Mouse (Mus musculus): Measurements from ENCODE around the gene Slc45a2. TPM values are rescaled to one million over a fixed set of nuclear protein-coding genes. Genes with fewer than 3 reads are reported as not detected.

Gene Slc45a2
- total RNA-seq, 2 experiments from 2014 or later, result not detected

DNA sequence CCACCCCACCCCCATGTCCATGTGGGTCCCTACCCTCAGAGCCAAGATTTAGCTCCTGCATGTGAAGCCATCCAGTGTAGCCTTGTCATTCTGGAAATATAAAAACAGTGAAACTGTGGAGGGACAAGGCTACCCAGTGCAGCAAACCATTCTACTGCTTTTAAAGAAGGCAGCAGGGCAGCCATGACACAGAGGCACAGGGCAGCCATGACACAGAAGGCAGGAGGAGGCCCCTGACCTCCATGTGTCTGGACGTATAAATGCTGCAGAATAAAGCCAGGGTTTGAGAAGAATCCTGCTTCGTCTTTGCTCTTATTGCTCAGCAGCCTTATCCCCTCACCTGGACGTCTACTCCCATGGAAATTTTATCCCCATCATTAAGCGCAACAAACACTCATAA, 3.3 kb downstream of the Slc45a2 start:
- no peak for DNase-seq (ENCODE audit: low spot score in 2 of 2)

GRCm38 (mm10) chr15:11004646-11005045, 4.1 kb downstream of the Slc45a2 start:
- no peak for DNase-seq (ENCODE audit: low spot score in 2 of 2)

DNA sequence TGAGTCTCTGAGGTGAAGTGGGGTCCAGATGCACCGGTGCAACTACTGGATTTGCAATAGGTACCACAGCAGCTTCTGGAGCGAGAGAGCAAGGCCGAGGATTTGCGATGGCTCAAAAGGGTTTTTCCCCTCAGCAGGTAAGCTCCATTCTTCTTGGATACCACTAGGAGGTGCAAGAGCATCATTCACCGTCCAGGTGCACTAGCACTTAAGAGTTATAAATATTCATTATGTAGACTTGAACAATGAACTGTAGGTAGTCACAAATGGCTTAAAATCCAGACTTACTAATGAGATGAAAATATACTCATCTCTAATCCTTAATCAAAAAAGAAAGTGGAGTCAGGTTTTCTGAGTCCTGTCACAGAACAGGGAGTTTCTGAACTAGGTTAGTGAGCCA, 8.2 kb downstream of the Slc45a2 start:
- no peak for DNase-seq (ENCODE audit: low spot score in 2 of 2)

- DNase-seq (ENCODE audit: low spot score in 2 of 2), result no peak
Observed at GRCm38 (mm10) chr15:11010976-11011548, 10.5 kb downstream of the Slc45a2 start.

DNA sequence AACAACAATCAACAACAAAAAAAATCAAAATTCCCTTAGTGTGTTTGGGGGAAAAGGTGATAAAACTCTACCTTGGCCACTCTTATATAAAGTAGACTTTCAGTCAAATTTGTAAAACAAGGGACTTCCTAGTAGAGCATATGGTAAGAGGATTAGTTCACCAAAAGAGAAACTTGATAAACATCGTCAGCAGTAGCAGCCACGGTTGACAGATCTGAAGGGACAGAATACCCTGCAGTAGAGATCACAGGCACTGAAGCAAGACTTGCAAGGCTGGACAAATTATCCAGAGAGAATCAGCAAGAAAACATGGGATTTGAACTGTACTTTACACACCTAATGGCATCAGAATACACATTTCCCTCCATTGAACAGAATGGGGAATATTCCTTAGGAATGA, 14.4 kb downstream of the Slc45a2 start:
- no peak for DNase-seq (ENCODE audit: low spot score in 2 of 2)

DNA sequence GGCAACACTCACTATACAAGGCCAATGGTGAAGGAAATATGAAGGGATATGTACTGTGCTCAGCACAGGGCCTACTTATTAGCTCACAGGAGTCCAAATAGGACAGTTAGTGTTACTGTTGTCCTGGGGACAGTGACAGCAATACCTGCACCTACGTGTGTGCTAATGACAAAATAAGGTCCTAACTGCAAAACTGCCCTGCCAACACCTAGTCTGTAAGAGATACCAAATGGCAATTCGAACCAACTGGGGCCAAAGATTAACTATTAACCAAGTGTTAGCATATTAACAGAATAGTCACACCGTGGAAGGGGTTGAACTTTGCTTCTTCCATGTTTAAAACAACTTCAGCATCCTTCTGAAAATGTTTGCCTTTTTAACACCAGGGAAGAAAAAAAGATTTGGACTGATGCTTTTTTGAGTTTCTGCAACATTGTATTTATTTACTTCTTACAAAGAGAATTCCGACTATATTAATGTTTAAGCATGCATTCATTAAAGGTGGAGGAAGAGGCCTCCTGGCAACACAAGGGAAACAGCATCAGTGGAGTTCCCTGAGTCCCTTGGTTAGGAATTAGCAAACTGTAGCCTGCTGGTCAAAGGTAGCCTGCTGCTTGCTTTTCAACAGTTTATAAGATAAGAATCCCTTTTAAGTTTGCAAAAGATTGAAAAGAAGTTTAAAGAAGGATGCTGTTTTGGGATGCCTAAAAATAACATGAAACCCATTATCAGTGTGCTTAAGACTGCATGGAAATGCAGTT, 26.5 kb downstream of the Slc45a2 start:
- no peak for DNase-seq (ENCODE audit: low spot score in 2 of 2)

- DNase-seq (ENCODE audit: low spot score in 2 of 2), result no peak
Observed at GRCm38 (mm10) chr15:11030188-11030587, 29.7 kb downstream of the Slc45a2 start.

- no peak for DNase-seq (ENCODE audit: low spot score in 2 of 2)
Observed at GRCm38 (mm10) chr15:11035947-11036474, 35.5 kb downstream of the Slc45a2 start.

- no peak for DNase-seq (ENCODE audit: low spot score in 2 of 2)
Observed at GRCm38 (mm10) chr15:11036535-11037375, 36.2 kb downstream of the Slc45a2 start.

GRCm38 (mm10) chr15:11037376-11037695, 36.8 kb downstream of the Slc45a2 start:
- no peak for DNase-seq (ENCODE audit: low spot score in 2 of 2)

GRCm38 (mm10) chr15:11037711-11038110, 37.2 kb downstream of the Slc45a2 start, which contains the start of gene Rxfp3:
Rxfp3 (minus strand) TSS chr15:11037991.
- DNase-seq (ENCODE audit: low spot score in 2 of 2), result no peak

DNA sequence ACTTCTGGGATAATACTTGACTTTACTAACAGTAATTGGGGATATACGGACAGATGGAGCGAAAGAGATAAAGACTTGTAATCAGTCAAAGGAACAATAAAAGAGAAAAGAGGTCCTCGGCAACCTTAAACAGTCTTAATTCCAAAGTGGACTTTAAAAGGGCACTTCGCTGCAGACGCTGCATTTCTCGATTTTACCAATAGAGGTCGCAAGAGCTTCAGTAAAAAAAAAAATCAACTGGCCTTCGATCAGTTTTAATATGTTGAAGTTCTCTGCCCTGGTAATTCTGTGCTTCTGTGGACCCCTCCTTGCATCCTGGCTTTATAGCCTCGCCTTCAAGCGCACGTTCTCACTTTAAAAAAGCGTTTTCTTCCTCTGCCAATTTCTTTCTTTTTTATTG, 38.0 kb downstream of the Slc45a2 start:
- peak in 1 of 2 experiments; percentile 63 for DNase-seq (ENCODE audit: low spot score in 2 of 2)

DNA sequence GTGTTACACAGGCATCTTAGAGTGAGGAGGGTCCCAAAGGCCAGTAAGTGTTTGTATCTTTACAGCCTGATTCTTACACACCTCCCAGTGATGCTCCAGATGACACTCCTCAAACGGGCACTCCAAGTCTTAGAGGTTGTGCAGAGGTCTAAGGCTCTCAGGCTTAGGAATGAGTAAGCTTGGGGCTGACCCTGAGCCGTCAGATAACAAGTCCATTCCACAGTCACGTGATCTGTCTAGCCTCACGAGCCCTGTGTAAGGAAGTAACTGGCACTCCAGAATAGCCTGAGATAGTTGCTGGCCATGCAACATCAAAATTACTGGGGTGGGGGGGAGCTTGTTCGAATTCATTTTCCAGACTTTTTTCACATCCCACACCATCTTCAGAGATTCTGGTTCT, 39.5 kb downstream of the Slc45a2 start:
- DNase-seq (ENCODE audit: low spot score in 2 of 2), result no peak

DNA sequence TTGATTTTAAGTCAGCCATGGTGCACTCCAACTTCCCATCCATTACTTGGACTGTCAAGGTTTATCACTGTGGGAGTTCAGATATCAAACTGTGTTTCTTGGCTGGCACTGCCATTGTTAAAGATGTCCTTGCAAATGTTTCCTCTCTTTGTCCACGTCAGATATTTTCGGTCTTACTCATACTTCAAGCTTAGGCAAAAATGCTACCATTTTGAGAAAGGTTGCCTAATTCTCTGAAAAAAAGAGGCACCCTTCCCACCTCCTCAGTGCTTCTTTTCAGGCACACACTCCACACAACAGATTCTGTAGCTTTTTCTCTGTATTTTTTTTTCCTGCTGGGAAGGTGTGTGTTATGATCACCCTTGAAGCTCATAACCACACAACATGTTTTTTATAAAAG, 40.7 kb downstream of the Slc45a2 start:
- DNase-seq (ENCODE audit: low spot score in 2 of 2), result no peak

- no peak for DNase-seq (ENCODE audit: low spot score in 2 of 2)
Observed at GRCm38 (mm10) chr15:11042828-11043227, 42.3 kb downstream of the Slc45a2 start.

DNA sequence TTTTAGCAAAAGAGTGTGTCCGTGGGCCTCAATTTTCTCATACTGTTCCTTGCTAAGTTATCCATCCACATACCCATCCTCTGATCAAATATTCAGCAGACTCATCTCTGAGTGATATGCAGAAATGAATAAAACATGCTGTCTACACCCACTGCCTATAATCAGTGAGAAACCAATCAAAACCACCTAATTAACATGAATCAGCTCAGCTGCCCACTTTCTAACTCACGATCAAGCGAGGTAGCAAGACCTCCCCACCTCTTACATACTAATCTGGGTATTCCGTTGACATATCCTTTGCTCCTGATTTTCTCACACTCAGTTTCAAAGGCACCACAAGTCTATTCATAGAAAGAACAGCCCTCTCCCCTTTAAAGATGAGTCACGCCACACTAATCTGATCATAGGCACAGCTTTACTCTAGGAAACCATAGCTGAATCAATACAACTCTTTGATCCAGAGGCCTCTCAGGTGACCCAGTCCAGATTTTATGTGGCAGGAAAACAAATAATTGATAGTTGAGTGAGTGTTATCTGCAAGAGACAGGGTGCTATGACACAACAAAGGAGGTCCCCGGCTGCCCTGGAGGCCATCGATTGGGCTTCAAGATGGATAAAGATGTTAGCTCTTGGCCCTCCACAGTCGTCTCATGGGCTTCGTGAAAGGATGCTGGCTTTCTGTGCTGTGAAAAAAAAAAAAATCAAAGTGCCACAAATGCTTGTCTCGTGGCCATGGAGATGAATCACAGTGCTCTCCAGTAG, 53.3 kb downstream of the Slc45a2 start:
- DNase-seq (ENCODE audit: low spot score in 2 of 2), result no peak

DNA sequence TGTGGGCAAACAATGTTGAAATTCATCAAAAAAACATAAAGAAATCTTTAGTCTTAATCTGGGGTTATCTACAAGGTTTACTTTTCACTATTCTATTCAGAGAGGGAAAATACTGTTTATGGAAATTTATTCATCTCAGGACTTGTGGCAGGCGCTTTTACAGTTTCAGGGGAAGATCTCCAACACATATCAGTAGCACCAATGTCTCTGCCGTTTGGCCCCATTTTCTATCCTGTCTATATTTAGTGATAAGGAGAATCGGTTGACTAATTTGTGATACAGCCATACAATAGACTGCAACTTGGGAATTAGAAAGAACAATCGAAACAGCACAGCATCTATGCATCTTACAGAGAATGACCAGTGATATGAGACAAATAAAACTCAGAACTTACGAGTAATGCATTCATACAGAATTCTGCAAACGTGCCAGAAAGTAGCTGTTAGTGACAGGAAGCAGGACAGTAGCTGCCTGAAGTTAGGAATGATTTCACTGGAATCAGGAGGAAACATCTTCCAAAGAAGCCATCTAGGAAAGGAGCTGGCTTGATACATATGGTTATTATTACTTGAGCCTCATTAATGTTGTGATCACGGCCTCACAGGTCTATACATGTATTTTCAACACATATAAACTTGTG, 54.0 kb downstream of the Slc45a2 start:
- DNase-seq (ENCODE audit: low spot score in 2 of 2), result no peak

- DNase-seq (ENCODE audit: low spot score in 2 of 2), result no peak
Observed at GRCm38 (mm10) chr15:11062903-11063302, 62.4 kb downstream of the Slc45a2 start.

DNA sequence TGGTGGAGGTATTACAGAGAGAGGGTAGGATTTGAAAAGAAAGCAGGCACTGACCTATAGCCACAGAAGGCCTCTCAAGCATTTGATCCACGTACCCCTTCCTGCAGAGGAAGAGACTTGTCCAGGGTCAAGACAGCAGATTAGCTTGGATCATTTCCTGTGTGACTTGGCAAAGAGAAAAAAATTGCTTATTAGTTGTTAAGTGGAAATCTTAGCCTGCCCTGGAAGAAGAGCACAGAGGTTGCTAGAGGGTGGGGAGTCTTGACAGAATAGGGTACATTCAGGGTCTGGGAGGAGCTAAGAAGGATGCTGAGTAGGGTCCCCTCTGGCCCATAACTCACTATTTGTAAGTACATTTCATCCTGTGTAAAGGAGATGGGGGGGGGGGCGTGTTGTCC, 63.6 kb downstream of the Slc45a2 start:
- DNase-seq (ENCODE audit: low spot score in 2 of 2), result no peak

DNA sequence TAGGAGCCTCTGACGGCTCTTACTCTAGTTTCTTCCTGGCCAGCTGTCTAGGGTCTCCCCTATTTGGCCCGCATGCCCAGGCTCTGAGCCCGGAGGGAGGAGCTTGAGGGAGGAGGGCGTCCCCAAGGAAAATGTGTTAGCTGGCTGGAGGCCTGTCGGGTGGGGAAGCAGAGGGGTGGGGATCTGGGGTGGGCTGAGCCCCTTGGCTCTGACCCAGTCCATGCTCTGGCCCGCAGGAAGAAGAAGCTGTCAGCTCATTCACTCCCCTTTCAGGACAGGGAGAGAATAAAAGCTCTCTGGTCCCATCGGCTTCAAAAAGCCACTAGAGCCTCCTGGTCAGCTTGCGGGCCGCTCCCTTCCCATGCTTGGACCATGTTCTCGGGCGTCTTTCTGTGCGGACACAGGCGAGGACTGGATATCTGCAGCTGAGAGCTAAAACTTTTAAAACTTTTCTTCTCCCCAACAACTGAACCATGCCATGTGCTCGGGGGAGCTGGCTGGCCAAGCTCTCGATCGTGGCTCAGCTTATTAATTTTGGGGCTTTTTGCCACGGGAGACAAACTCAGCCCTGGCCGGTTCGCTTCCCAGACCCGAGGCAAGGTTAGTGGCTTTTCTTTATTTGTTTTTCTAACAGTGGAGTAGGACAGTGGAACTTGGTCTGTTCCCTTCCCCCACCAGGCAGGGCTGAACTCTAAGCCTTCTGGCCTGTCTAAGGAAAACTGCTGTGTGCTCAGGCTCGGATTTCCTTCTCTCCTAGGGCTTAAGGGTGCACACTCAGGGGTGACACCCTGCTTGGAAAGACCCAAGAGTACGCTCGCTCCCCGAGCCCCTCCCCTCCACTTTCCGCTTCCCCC, 64.3 kb downstream of the Slc45a2 start, which contains the start of gene Adamts12:
Gene Adamts12, plus strand, starts transcription at position 233 of the 854 bp plus-strand sequence.
- no peak for DNase-seq (ENCODE audit: low spot score in 2 of 2)

Data from layer of hippocampus, adult 18-20 months (tissue).